Mouse (Mus musculus): ENCODE data around the gene Pbx3.

DNA sequence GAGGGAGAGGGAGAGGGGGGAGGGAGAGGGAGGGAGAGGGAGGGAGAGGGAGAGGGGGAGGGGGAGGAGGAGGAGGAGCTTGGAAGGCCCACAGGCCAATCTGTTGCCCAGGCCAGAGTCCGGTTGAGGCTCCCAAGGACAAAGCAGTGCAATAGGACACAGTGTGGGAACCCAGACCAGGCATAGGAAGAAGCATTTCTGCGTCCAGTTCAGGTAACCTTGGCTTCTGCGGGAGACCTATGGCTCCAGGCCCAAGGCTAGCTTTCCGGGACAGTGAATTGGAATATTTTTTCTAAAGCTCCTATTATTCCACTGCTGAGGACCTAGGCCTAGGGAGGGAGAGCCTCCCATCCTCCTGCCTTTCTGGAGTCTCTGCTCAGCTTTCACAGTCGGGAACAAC is 218.1 kb downstream of the Pbx3 start:
- no peak for TF ChIP-seq CTCF (IDR thresholded peaks at IDR 0.05; ENCODE audit: extremely low read depth, insufficient read depth, low read length)
- TF ChIP-seq POLR2A (IDR thresholded peaks at IDR 0.05; ENCODE audit: extremely low read depth, insufficient read depth, low read length) = no peak
